Mouse (Mus musculus): ENCODE measurements at regions not wholly inside any gene's neighbourhood (a gene's known extent, or its start where the extent isn't known, plus 50 kb on each side); places are given as distances from the start of the nearest gene placed in this dataset.

DNA sequence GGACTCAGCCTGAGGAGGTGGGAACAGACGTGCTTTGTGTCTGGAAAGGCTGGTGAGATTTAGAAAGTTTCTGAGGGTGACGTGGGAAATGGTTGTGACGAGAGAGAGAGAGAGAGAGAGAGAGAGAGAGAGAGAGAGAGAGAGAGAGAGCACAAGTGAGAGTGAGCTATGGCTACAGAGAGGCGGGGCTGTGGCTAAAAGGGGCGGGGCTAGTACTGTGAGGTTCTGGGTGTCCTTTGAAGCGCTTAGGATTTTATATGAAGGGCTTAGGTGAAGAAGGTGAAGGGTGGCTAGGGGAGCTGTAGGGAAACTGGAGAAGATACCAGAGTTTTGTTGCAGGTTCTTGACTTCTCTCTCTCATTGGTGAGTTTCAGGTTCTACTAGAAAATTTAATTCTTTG is 210.6 kb upstream of the Serp2 start:
- ATAC-seq (ENCODE audit: low FRiP score, low read depth): no peak
- Histone ChIP-seq H3K27me3 (no peaks in the 10 kb centered on the region), H3K36me3 (no peaks in the 10 kb centered on the region), H3K4me1 (peaks cover 32% of the 10 kb centered on the region), H3K9ac (no peak overlapping the region), H3K4me3 (no peak overlapping the region), H3K27ac (no peak overlapping the region), H3K9me3 (no peaks in the 10 kb centered on the region), H3K4me2 (replicated peaks) (no peak overlapping the region)
- 52% methylated on average over 6 of the region's 6 CpGs for WGBS

- H3K27me3 ChIP-seq: no peaks in the 10 kb centered on the region
- no peak for ATAC-seq (ENCODE audit: low FRiP score, low read depth)
- H3K4me1 ChIP-seq: peaks cover 32% of the 10 kb centered on the region
- no peak overlapping the region for H3K9ac ChIP-seq
- no peaks in the 10 kb centered on the region for H3K9me3 ChIP-seq
- 38% methylated on average over 10 of the region's 10 CpGs for WGBS
- no peaks in the 10 kb centered on the region for H3K36me3 ChIP-seq
- H3K27ac ChIP-seq: no peak overlapping the region
- no peak overlapping the region for H3K4me3 ChIP-seq
- no peak overlapping the region for H3K4me2 ChIP-seq (replicated peaks)
These were observed 209.6 kb upstream of the Serp2 start for GRCm38 (mm10) chr14:76766186-76766713.

DNA sequence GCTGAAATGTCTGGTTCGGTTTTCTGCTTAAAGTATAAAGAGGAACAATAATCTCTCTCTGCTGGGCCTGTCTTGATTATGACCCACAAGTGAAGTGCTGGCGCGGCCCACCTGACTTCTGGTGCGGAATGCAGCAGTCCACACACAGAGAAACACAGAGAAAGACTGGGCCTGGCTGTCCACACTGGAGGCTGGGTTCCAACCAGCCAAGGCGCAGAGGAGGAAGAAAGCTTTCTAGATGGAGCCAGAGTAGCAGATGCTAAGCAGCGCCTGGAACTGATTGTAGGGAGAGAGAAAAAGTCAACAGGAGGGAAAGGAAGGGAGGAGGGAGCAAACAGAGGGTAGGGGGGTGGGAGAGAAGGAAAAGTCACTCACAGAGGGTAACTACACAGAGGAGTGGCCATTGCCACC is 208.4 kb upstream of the Serp2 start:
- 41% methylated on average over 6 of the region's 6 CpGs for WGBS

DNA sequence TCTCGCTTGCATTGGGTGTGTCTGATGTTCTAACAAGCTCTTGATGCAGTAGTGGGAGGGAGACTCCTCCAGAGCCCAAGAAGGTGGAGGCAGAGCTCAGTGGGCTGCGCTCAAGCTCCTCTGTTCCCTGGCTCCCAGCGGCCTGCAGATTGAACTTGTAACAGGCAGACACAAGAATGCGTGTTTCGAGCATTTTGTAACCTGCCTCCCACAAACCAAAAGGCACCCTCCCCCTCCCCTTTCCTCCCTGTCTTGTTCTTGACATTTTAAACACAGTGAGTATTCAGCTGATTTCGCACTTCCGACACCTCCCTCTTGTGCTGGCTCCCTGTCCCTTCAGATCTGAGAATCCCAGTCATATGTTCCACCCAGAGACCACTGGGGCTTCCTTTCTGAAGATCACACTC is 207.7 kb upstream of the Serp2 start:
- H3K4me2 ChIP-seq (replicated peaks): peak overlapping the region; percentile 27; the same call in 1 of the 2 replicates

More for the DNA sequence above, 208.4 kb upstream of the Serp2 start:
- Histone ChIP-seq H3K9ac (no peak overlapping the region), H3K4me3 (no peak overlapping the region), H3K27me3 (no peaks in the 10 kb centered on the region), H3K27ac (peak overlapping the region; percentile 76), H3K4me2 (replicated peaks) (peak overlapping the region; percentile 27; the same call in 1 of the 2 replicates), H3K36me3 (no peaks in the 10 kb centered on the region), H3K4me1 (peaks cover 32% of the 10 kb centered on the region), H3K9me3 (no peaks in the 10 kb centered on the region)
- peak; percentile 53; the same call in 1 of the 2 replicates for ATAC-seq (ENCODE audit: low FRiP score, low read depth)

DNA sequence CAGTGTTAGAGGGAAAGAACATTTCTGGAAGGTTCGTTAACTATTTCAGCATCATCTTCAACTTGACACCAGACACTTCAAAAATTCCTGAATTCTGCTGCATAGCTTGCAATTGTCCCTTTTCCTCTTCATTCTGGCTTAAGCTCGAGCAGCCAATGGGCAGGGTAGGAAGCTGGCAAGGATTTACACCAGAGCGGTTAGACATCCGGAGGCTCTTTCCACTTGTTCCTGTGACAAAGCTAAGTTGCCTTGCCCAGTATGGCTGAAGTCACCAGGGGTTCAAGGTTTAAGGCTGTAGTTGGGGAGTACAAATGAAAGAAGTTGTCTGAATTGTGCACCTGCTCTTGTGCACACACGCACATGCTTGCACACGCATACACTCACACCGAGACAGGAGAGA is 206.8 kb upstream of the Serp2 start:
- Histone ChIP-seq H3K4me2 (replicated peaks) (no peak overlapping the region), H3K9me3 (no peaks in the 10 kb centered on the region), H3K27me3 (no peaks in the 10 kb centered on the region), H3K36me3 (no peaks in the 10 kb centered on the region), H3K9ac (no peak overlapping the region), H3K4me1 (peaks cover 32% of the 10 kb centered on the region), H3K27ac (no peak overlapping the region), H3K4me3 (no peak overlapping the region)
- ATAC-seq (ENCODE audit: low FRiP score, low read depth): no peak
- 88% methylated on average over 7 of the region's 7 CpGs for WGBS

More for the DNA sequence above, 207.7 kb upstream of the Serp2 start:
- Histone ChIP-seq H3K4me3 (no peak overlapping the region), H3K9me3 (no peaks in the 10 kb centered on the region), H3K27ac (peak overlapping the region; percentile 76; the same call in 1 of the 2 replicates), H3K27me3 (no peaks in the 10 kb centered on the region), H3K36me3 (no peaks in the 10 kb centered on the region), H3K9ac (peak overlapping the region; percentile 19; the same call in 1 of the 2 replicates), H3K4me1 (peaks cover 32% of the 10 kb centered on the region)
- WGBS: 21% methylated on average over 7 of the region's 7 CpGs
- peak; percentile 28; the same call in 1 of the 2 replicates for ATAC-seq (ENCODE audit: low FRiP score, low read depth)

- Histone ChIP-seq H3K4me1 (peaks cover 32% of the 10 kb centered on the region), H3K4me2 (replicated peaks) (no peak overlapping the region), H3K4me3 (no peak overlapping the region), H3K9me3 (no peaks in the 10 kb centered on the region), H3K36me3 (no peaks in the 10 kb centered on the region), H3K27me3 (no peaks in the 10 kb centered on the region), H3K27ac (no peak overlapping the region), H3K9ac (no peak overlapping the region)
- ATAC-seq (ENCODE audit: low FRiP score, low read depth): no peak
- WGBS: 84% methylated on average over 10 of the region's 10 CpGs
These were observed 206.1 kb upstream of the Serp2 start for GRCm38 (mm10) chr14:76762777-76763176.

- Histone ChIP-seq H3K4me2 (replicated peaks) (no peak overlapping the region), H3K4me3 (no peak overlapping the region), H3K4me1 (peaks cover 28% of the 10 kb centered on the region), H3K9ac (no peak overlapping the region), H3K9me3 (no peaks in the 10 kb centered on the region), H3K36me3 (no peaks in the 10 kb centered on the region), H3K27ac (no peak overlapping the region), H3K27me3 (no peaks in the 10 kb centered on the region)
- no peak for ATAC-seq (ENCODE audit: low FRiP score, low read depth)
- 93% methylated on average over 11 of the region's 11 CpGs for WGBS
These were observed 205.0 kb upstream of the Serp2 start for GRCm38 (mm10) chr14:76761691-76762090.

DNA sequence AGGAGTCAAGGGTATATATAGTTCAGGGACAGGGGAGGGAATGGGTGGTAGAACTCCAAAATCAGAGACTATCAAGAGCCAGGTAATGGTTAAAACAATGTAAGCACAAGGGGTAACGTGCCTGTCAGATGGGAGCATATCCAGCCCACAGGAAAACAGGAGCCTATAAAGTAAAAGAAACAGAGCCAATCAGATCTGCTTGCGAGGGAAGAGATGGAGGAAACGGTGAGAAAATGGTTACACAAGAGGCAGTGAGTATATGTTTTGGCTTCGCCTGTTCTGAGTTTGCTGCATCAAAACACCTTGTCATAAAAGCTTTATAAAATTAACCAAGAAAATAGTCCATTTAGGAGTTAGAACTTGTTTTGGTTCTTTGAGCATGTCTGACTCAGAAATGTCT is 204.6 kb upstream of the Serp2 start:
- H3K4me3 ChIP-seq: no peak overlapping the region
- no peaks in the 10 kb centered on the region for H3K9me3 ChIP-seq
- H3K9ac ChIP-seq: no peak overlapping the region
- H3K4me1 ChIP-seq: peaks cover 24% of the 10 kb centered on the region
- WGBS: 76% methylated on average over 4 of the region's 4 CpGs
- H3K36me3 ChIP-seq: no peaks in the 10 kb centered on the region
- no peaks in the 10 kb centered on the region for H3K27me3 ChIP-seq
- no peak overlapping the region for H3K4me2 ChIP-seq (replicated peaks)
- no peak for ATAC-seq (ENCODE audit: low FRiP score, low read depth)
- no peak overlapping the region for H3K27ac ChIP-seq

- H3K27me3 ChIP-seq: no peaks in the 10 kb centered on the region
- H3K4me1 ChIP-seq: peaks cover 18% of the 10 kb centered on the region
- H3K4me2 ChIP-seq (replicated peaks): no peak overlapping the region
- 81% methylated on average over 13 of the region's 13 CpGs for WGBS
- no peak overlapping the region for H3K4me3 ChIP-seq
- no peaks in the 10 kb centered on the region for H3K36me3 ChIP-seq
- H3K9me3 ChIP-seq: no peaks in the 10 kb centered on the region
- H3K9ac ChIP-seq: no peak overlapping the region
- H3K27ac ChIP-seq: no peak overlapping the region
- ATAC-seq (ENCODE audit: low FRiP score, low read depth): no peak
These were observed 203.9 kb upstream of the Serp2 start for GRCm38 (mm10) chr14:76760509-76761023.

DNA sequence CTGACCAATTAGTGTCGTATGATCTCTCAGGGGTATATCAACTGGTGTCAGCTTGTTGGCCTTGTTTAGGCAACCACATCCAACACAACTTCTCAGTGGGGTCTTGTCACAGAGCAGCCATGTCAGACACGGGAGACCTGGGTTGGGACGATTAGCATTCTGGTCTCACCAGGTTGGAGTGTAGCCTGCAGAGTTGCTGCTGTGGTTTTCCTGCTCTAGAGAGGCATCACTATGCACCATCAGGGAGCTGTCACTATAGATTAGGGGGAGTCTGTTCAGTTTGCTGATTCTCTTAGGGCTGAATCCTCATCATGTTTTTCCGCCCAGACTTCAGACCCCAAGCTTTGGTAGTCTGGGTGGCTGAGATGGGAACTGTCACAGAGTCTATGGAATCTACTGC is 202.7 kb upstream of the Serp2 start:
- 87% methylated on average over 4 of the region's 4 CpGs for WGBS
- Histone ChIP-seq H3K4me3 (no peak overlapping the region), H3K9me3 (no peaks in the 10 kb centered on the region), H3K9ac (no peak overlapping the region), H3K4me2 (replicated peaks) (no peak overlapping the region), H3K27me3 (no peaks in the 10 kb centered on the region), H3K4me1 (peaks cover 6% of the 10 kb centered on the region), H3K27ac (no peak overlapping the region), H3K36me3 (no peaks in the 10 kb centered on the region)
- ATAC-seq (ENCODE audit: low FRiP score, low read depth): no peak

- H3K27ac ChIP-seq: no peak overlapping the region
- ATAC-seq (ENCODE audit: low FRiP score, low read depth): no peak
- no peak overlapping the region for H3K4me2 ChIP-seq (replicated peaks)
- H3K36me3 ChIP-seq: no peaks in the 10 kb centered on the region
- H3K9me3 ChIP-seq: no peaks in the 10 kb centered on the region
- H3K4me3 ChIP-seq: no peak overlapping the region
- H3K27me3 ChIP-seq: no peaks in the 10 kb centered on the region
- H3K4me1 ChIP-seq: no peaks in the 10 kb centered on the region
- WGBS: 81% methylated on average over 1 of the region's 1 CpGs
- no peak overlapping the region for H3K9ac ChIP-seq
These were observed 201.9 kb upstream of the Serp2 start for GRCm38 (mm10) chr14:76758589-76758988.

DNA sequence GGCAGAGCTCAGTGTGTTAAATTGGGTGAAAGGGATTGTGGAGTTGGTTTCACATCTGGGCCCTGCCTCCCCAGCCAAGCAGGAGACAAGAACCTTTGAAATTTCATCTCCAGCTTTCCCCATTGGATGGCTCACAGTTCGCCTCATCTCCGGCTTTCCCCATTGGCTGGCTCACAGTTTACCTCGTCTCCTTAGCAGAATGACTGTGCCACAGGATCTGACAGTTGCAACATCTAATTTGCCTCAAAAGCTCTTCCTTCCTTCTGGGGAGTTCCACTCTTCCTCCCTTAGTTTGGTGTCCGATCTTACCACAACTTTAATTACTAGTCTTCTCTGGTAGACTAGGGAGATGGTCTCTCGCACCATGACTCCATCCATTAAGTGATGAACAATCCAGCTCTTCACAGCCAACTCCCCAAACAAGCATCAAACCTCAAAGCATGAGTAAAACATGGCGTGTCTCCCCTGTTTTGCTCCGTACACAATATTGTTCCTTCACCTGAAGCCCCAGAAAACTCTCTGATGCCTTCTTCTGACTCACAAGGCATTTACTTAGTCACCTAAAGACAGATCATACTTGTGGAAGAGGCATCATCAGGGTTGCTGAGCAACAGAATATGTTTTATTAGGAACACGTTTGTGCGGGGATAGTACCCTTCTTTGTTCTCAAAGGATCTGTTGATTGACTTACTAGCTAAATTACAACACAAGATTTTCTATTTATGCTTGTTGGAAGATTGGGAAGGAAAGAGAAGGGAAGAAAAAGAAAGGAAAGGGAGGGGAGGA is 199.1 kb upstream of the Serp2 start:
- no peak overlapping the region for H3K9ac ChIP-seq
- no peak overlapping the region for H3K4me2 ChIP-seq (replicated peaks)
- 76% methylated on average over 9 of the region's 9 CpGs for WGBS
- H3K4me3 ChIP-seq: no peak overlapping the region
- no peak for ATAC-seq (ENCODE audit: low FRiP score, low read depth)
- no peaks in the 10 kb centered on the region for H3K4me1 ChIP-seq
- no peak overlapping the region for H3K27ac ChIP-seq
- H3K9me3 ChIP-seq: no peaks in the 10 kb centered on the region
- H3K27me3 ChIP-seq: no peaks in the 10 kb centered on the region
- no peaks in the 10 kb centered on the region for H3K36me3 ChIP-seq

All from limb, embryonic 13.5 days (tissue).